In genomic region chr3:65928614-65929272, GRCm38 (mm10) we compare ENCODE assay signal across 8 mouse cellular contexts. TPM values are rescaled to one million over a fixed set of nuclear protein-coding genes. Genes with fewer than 3 reads are reported as not detected.
DNase-seq lines count a peak whose midpoint lies in the region; ATAC-seq and TF ChIP-seq lines count a peak whose summit lies in the region.

No protein-coding gene starts in this region.

- TF ChIP-seq CTCF in heart, adult 2 months (IDR thresholded peaks at IDR 0.05): no peak
- TF ChIP-seq CTCF in heart, postnatal 0 days (IDR thresholded peaks at IDR 0.05; ENCODE audit: low read depth): no peak

- peak overlapping the region; percentile 61 for H3K4me2 ChIP-seq in heart, postnatal 0 days (ENCODE audit: low read depth, low read length)
- peak overlapping the region; percentile 46 for H3K4me2 ChIP-seq in midbrain, embryonic 11.5 days

- peak overlapping the region; percentile 69 for H3K27ac ChIP-seq in heart, adult 2 months
- peak overlapping the region; percentile 76 for H3K27ac ChIP-seq in heart, postnatal 0 days (ENCODE audit: low read depth)
- H3K27ac ChIP-seq in midbrain, embryonic 11.5 days (ENCODE audit: low read depth, low read length): peak overlapping the region; percentile 89

- DNase-seq in heart, adult 2 months: no peak
- no peak for DNase-seq in heart, postnatal 10 days
- peak; percentile 20 for DNase-seq in ES-CJ7 (ENCODE audit: low read depth, low spot score)
- DNase-seq in heart, postnatal 0 days (ENCODE audit: low spot score): no peak
- peak; percentile 93 for DNase-seq in midbrain, embryonic 11.5 days (ENCODE audit: low spot score, missing footprints)
- no peak for DNase-seq in right cerebral cortex, postnatal 10 days (ENCODE audit: low spot score in 2 of 2)
- DNase-seq in right cerebral cortex, adult 2 months (ENCODE audit: low spot score in 2 of 2): no peak
- DNase-seq in spleen, adult 12 weeks (ENCODE audit: low spot score): no peak

- no peak overlapping the region for H3K4me3 ChIP-seq in heart, adult 2 months
- H3K4me3 ChIP-seq in heart, postnatal 0 days (ENCODE audit: low read depth, low read length): peak overlapping the region; percentile 34; the same call in 1 of the 2 replicates
- H3K4me3 ChIP-seq in midbrain, embryonic 11.5 days (ENCODE audit: low read depth, low read length): no peak overlapping the region

- intact Hi-C loops in heart, adult 2 months (cut with DNase I): loop anchor here (1.0 to 5.0 kb wide), 5 partner anchors 24 to 610 kb away; partner anchors contain the start of genes Lekr1 and Tiparp
- intact Hi-C loops in heart, postnatal 10 days (cut with DNase I): loop anchor here (1.0 to 5.0 kb wide), 6 partner anchors 59 to 610 kb away; partner anchors contain the start of gene Tiparp

- no peaks in the 10 kb centered on the region; the same call in 1 of the 2 replicates for H3K36me3 ChIP-seq in heart, adult 2 months (ENCODE audit: control insufficient read depth, insufficient read depth, low read length)
- no peaks in the 10 kb centered on the region for H3K36me3 ChIP-seq in heart, postnatal 0 days (replicated peaks; ENCODE audit: control insufficient read depth, insufficient read depth, low read length)
- H3K36me3 ChIP-seq in midbrain, embryonic 11.5 days (ENCODE audit: control insufficient read depth, insufficient read depth, low read length): no peaks in the 10 kb centered on the region

- 63% methylated on average over 4 of the region's 4 CpGs for WGBS in heart, adult 2 months
- WGBS in heart, postnatal 0 days: 56% methylated on average over 4 of the region's 4 CpGs
- WGBS in midbrain, embryonic 11.5 days: 33% methylated on average over 4 of the region's 4 CpGs

- H3K79me2 ChIP-seq in heart, adult 2 months (replicated peaks; ENCODE audit: control insufficient read depth, insufficient read depth, low read length): no peaks in the 10 kb centered on the region

- no peak for TF ChIP-seq EP300 in heart, adult 2 months (IDR thresholded peaks at IDR 0.05; ENCODE audit: insufficient read depth, low read depth, low read length)
- TF ChIP-seq EP300 in heart, postnatal 0 days (IDR thresholded peaks at IDR 0.05; ENCODE audit: low read depth): no peak

- H3K4me1 ChIP-seq in heart, adult 2 months (ENCODE audit: control insufficient read depth, insufficient read depth, low read length): peaks cover 12% of the 10 kb centered on the region
- H3K4me1 ChIP-seq in heart, postnatal 0 days (ENCODE audit: control insufficient read depth, insufficient read depth): peaks cover 20% of the 10 kb centered on the region
- peaks cover 15% of the 10 kb centered on the region for H3K4me1 ChIP-seq in midbrain, embryonic 11.5 days (ENCODE audit: control insufficient read depth, insufficient read depth, low read length)

- no peak for TF ChIP-seq POLR2A in heart, adult 2 months (IDR thresholded peaks at IDR 0.05; ENCODE audit: insufficient read depth, low read depth, low read length)

- no peak for ATAC-seq in heart, postnatal 0 days (ENCODE audit: insufficient read depth, low read depth)
- peak; percentile 84 for ATAC-seq in midbrain, embryonic 11.5 days (ENCODE audit: low FRiP score)

- no peaks in the 10 kb centered on the region for H3K27me3 ChIP-seq in heart, adult 2 months (ENCODE audit: control insufficient read depth, insufficient read depth, low read length)
- H3K27me3 ChIP-seq in heart, postnatal 0 days (ENCODE audit: control insufficient read depth, insufficient read depth, low read length): no peaks in the 10 kb centered on the region
- no peaks in the 10 kb centered on the region for H3K27me3 ChIP-seq in midbrain, embryonic 11.5 days (ENCODE audit: control insufficient read depth, insufficient read depth, low read length)

- no peaks in the 10 kb centered on the region for H3K9me3 ChIP-seq in heart, postnatal 0 days (replicated peaks; ENCODE audit: control insufficient read depth, low read length)
- no peaks in the 10 kb centered on the region for H3K9me3 ChIP-seq in midbrain, embryonic 11.5 days (ENCODE audit: control insufficient read depth, low read length)

- peak overlapping the region; percentile 29; the same call in 1 of the 2 replicates for H3K9ac ChIP-seq in heart, adult 2 months (ENCODE audit: low read depth, low read length)
- no peak overlapping the region for H3K9ac ChIP-seq in heart, postnatal 0 days (replicated peaks; ENCODE audit: low read depth, low read length)
- peak overlapping the region; percentile 39; the same call in 1 of the 2 replicates for H3K9ac ChIP-seq in midbrain, embryonic 11.5 days (ENCODE audit: low read length)

RNA-seq across cellular contexts. Expression of gene Ccnl1, which starts 29.3 kb away (rescaled TPM):
- total RNA-seq in heart, adult 2 months (2021): 10 to 100 TPM; 16.7 to 18.1 TPM
- 17.8 and 24.6 TPM in 2 replicates for polyA plus RNA-seq in heart, adult 2 months (2012; rRNA removed)
- total RNA-seq in heart, postnatal 10 days (2021): 10 to 100 TPM; 33.7 to 35.8 TPM
- total RNA-seq in heart, postnatal 0 days (2014; rRNA removed; ENCODE audit: low replicate concordance): 26.7 and 33.9 TPM in 2 replicates
- polyA plus RNA-seq in heart, postnatal 0 days (2015; fragmentation: Nextera tagmentation; extraction: Ambion mirVana): 38.0 and 38.5 TPM in 2 replicates
- 119 and 131 TPM in 2 replicates for polyA plus RNA-seq in midbrain, embryonic 11.5 days (2014; fragmentation: Nextera tagmentation; extraction: Ambion mirVana)

Comparison
In these comparisons a context has a peak if more than half of its experiments do, and no peak if none do; other contexts are left out.
1. DNase-seq: peak in ES-CJ7 (single experiment) and midbrain, embryonic 11.5 days (single experiment); none in heart, adult 2 months (0 of 2), heart, postnatal 10 days (0 of 2), heart, postnatal 0 days (single experiment), right cerebral cortex, postnatal 10 days (0 of 2), right cerebral cortex, adult 2 months (0 of 2) and spleen, adult 12 weeks (single experiment).
2. Peak in every context shown above with its lines, with median percentiles within 50 percentile points of each other: H3K27ac ChIP-seq.